In genomic region chr6:30081339-30081738, GRCm38 (mm10) we compare ENCODE assay signal across 9 mouse cellular contexts. TPM values are rescaled to one million over a fixed set of nuclear protein-coding genes. Genes with fewer than 3 reads are reported as not detected.
DNase-seq lines count a peak whose midpoint lies in the region; ATAC-seq lines count a peak whose summit lies in the region.
"Had no signal": no experiment of that assay in that cellular context is flagged by ENCODE, and none has a peak within 500 bp of the region (broad histone marks: within the 10 kb centered on the region; RNA-seq: fewer than 3 reads in every experiment).

No protein-coding gene starts in this region.

- H3K9me3 ChIP-seq in heart, embryonic 11.5 days (replicated peaks; ENCODE audit: control insufficient read depth, low read length) = no peaks in the 10 kb centered on the region
- H3K9me3 ChIP-seq: stomach, embryonic 15.5 days had no signal

- WGBS in heart, embryonic 11.5 days (ENCODE audit: insufficient replicate concordance) = 81% methylated on average over 3 of the region's 3 CpGs

- no peak overlapping the region for H3K4me2 ChIP-seq in heart, embryonic 11.5 days
- H3K4me2 ChIP-seq: stomach, embryonic 15.5 days had no signal

- no peak overlapping the region for H3K4me3 ChIP-seq in heart, embryonic 11.5 days (ENCODE audit: low read depth, low read length)
- H3K4me3 ChIP-seq: stomach, embryonic 15.5 days had no signal

- no peaks in the 10 kb centered on the region for H3K36me3 ChIP-seq in heart, embryonic 11.5 days (ENCODE audit: control insufficient read depth, insufficient read depth, low read length)
- H3K36me3 ChIP-seq: stomach, embryonic 15.5 days had no signal

- H3K9ac ChIP-seq in heart, embryonic 11.5 days (ENCODE audit: low read depth, low read length) = no peak overlapping the region
- H3K9ac ChIP-seq: stomach, embryonic 15.5 days had no signal

- no peak overlapping the region for H3K27ac ChIP-seq in heart, embryonic 11.5 days (ENCODE audit: low read depth, low read length)
- H3K27ac ChIP-seq: stomach, embryonic 15.5 days had no signal

- H3K27me3 ChIP-seq in heart, embryonic 11.5 days (ENCODE audit: control insufficient read depth, insufficient read depth, low read length) = no peaks in the 10 kb centered on the region
- H3K27me3 ChIP-seq: stomach, embryonic 15.5 days had no signal

- no peak for ATAC-seq in heart, embryonic 11.5 days (replicated peaks; ENCODE audit: insufficient number of reproducible peaks, low FRiP score, low TSS enrichment)

- peaks cover 15% of the 10 kb centered on the region for H3K4me1 ChIP-seq in heart, embryonic 11.5 days (ENCODE audit: control insufficient read depth, insufficient read depth, low read length)

- DNase-seq in heart, adult 18-20 months = peak; percentile 28 to 64
- peak; percentile 35 to 36 for DNase-seq in right cerebral cortex, postnatal 10 days (ENCODE audit: low spot score in 2 of 2)
- no peak for DNase-seq in right cerebral cortex, postnatal 4 days
- peak; percentile 10 for DNase-seq in forelimb bud, embryonic 11.5 days (ENCODE audit: low read depth, low spot score)
- peak; percentile 46 for DNase-seq in lung, postnatal 25 days (ENCODE audit: low spot score)
- DNase-seq in spleen, postnatal 36 days (ENCODE audit: low spot score in 2 of 2) = no peak
- no peak for DNase-seq in gastrocnemius, adult 8-10 months (ENCODE audit: low spot score in 2 of 2)

RNA-seq across cellular contexts. Expression of gene Nrf1, which starts 33.6 kb away (rescaled TPM):
- 10 to 100 TPM; 12.4 to 12.6 TPM for total RNA-seq in heart, adult 18-20 months (2021)
- polyA plus RNA-seq in heart, embryonic 11.5 days (2014; fragmentation: Nextera tagmentation; extraction: Ambion mirVana) = 40.0 and 44.5 TPM in 2 replicates
- 10 to 100 TPM; 10.8 to 13.6 (median 11.7) TPM for total RNA-seq in gastrocnemius, adult 8-10 months (2022)

Comparison
In these comparisons a context has a peak if more than half of its experiments do, and no peak if none do; other contexts are left out.
1. DNase-seq: peak in heart, adult 18-20 months (2 of 2), right cerebral cortex, postnatal 10 days (2 of 2), forelimb bud, embryonic 11.5 days (single experiment) and lung, postnatal 25 days (single experiment); none in right cerebral cortex, postnatal 4 days (single experiment), spleen, postnatal 36 days (0 of 2) and gastrocnemius, adult 8-10 months (0 of 2).